Mouse (Mus musculus): ENCODE data around the gene Lpar4. TPM values are rescaled to one million over a fixed set of nuclear protein-coding genes. Genes with fewer than 3 reads are reported as not detected.

The Lpar4 gene
- polyA plus RNA-seq (2017; shearing (Covaris generic)): under 1 TPM in 1 of 2 experiments, not detected in 1; 0.36 TPM

DNA sequence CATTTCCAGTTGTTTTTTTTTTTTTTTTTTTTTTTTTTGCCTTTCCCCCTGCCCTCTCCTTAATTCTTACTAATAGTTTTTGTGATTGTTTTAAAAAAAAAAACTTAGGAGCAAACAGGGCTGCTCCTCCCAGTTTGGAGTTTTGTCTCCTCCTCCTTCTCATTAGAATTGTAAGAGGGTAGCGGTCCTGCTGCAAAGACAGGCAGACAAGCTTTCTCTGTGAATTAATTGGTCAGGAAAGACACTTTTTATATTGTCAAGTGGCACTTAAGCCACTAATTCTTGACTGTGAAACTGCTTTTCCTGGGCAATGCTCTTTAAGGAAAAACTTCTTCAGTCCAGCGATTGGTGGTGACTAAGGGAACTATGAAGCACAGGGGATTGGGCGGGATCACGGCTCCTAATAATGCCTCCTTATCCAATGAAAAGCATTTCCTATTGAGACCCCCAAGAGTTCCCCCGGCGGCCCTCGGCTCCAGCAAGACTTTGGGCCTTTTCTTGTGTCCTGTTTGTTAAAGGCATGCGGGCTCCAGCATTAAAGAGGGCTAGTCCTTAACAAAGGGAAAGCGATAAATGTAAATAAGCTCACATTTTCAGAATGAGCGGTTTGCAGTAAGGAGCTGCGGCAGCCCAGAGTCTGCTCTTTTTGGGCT, at the start of gene Lpar4:
Gene Lpar4, plus strand, starts transcription at position 451 of the 653 bp plus-strand sequence.

Other genes with a start within 250 kb of the Lpar4 start
- under 1 TPM; 0.13 to 0.31 TPM for gene Rtl3, start 80.0 kb upstream of the Lpar4 start, polyA plus RNA-seq (2017; shearing (Covaris generic))
- 10 to 100 TPM; 46.5 to 57.6 TPM for gene P2ry10, start 167.9 kb downstream of the Lpar4 start, polyA plus RNA-seq (2017; shearing (Covaris generic))
- 1 to 10 TPM; 3.8 to 6.0 TPM for gene P2ry10b, start 228.3 kb downstream of the Lpar4 start, polyA plus RNA-seq (2017; shearing (Covaris generic))